Mouse (Mus musculus) forebrain, postnatal 0 days (tissue): ENCODE results near the gene Pdxk. TPM values are rescaled to one million over a fixed set of nuclear protein-coding genes. Genes with fewer than 3 reads are reported as not detected.
A peak's percentile ranks its signal among the peaks of the same experiment; 100 is the strongest.

Source experiments
- ATAC-seq: fragments of 200-750 bp; cut with Nextera tagmentation; 2 replicates; pipeline ENCODE4 v1.8.0; 2017; ENCODE audit warnings: mild to moderate bottlenecking, moderate library complexity
- DNase-seq: peaks from one replicate; pipeline ENCODE4 v3.0.0-alpha.2; 2015
- H3K27ac ChIP-seq: fragments of 300-500 bp; sonication (generic); 2 replicates; pipeline ENCODE4 v1.5.1; 2014; ENCODE audit warnings: low read depth, mild to moderate bottlenecking, antibody characterized with exemption, low read length, moderate library complexity, mixed read lengths
- H3K27me3 ChIP-seq: fragments of 300-500 bp; sonication (generic); 2 replicates; pipeline ENCODE4 v1.6.1; 2014; ENCODE audit warnings: mild to moderate bottlenecking, low read length, mixed read lengths; ENCODE audit not compliant: insufficient read depth
- H3K36me3 ChIP-seq: fragments of 300-500 bp; sonication (generic); 2 replicates; pipeline ENCODE4 v1.6.1; 2014; ENCODE audit warnings: mild to moderate bottlenecking, moderate library complexity; ENCODE audit not compliant: insufficient read depth
- H3K4me1 ChIP-seq: fragments of 300-500 bp; sonication (generic); 2 replicates; pipeline ENCODE4 v1.6.1; 2014; ENCODE audit warnings: antibody characterized with exemption; ENCODE audit not compliant: insufficient read depth
- H3K4me2 ChIP-seq: fragments of 300-500 bp; sonication (generic); 2 replicates; pipeline ENCODE4 v1.6.1; 2014; ENCODE audit warnings: low read depth, mild to moderate bottlenecking, moderate library complexity
- H3K4me3 ChIP-seq: fragments of 300-500 bp; sonication (generic); 2 replicates; pipeline ENCODE4 v1.5.1; 2014; ENCODE audit warnings: low read depth, low read length, mixed read lengths
- H3K9ac ChIP-seq: fragments of 300-500 bp; sonication (generic); 2 replicates; pipeline ENCODE4 v1.6.1; 2014; ENCODE audit warnings: mild to moderate bottlenecking
- H3K9me3 ChIP-seq: fragments of 300-500 bp; sonication (generic); 2 replicates; pipeline ENCODE4 v1.6.1; 2016; ENCODE audit warnings: low read length
- CTCF ChIP-seq: sonication (generic); IDR thresholded peaks from 2 replicates; pipeline ENCODE4 v1.5.1; 2016; ENCODE audit warnings: antibody characterized with exemption, control low read depth, low read depth
- WGBS: fragments of 180-500 bp; shearing (Covaris S2); extraction: QIAGEN DNeasy Blood & Tissue Kit; methylation state at CpG from one replicate; pipeline ENCODE4 v1.1.7; 2014; 5-methylcytosine and 5-hydroxymethylcytosine counted together
- polyA plus RNA-seq: library from polyadenylated mRNA; unstranded; fragments of >200 nt; fragmentation: Nextera tagmentation; extraction: Ambion mirVana; gene quantifications from 2 replicates; pipeline ENCODE4 v1.2.1, GENCODE M21; 2015
- total RNA-seq: library from RNA; depleted of rRNA; stranded (reverse); fragments of >200 nt; gene quantifications from 2 replicates; pipeline ENCODE4 v1.2.3, GENCODE M21; 2014

Pdxk gene
- total and polyA plus RNA-seq, 2 experiments from 2014 or later: 30.7 to 43.6 TPM

GRCm38 (mm10) chr10:78432853-78433252 lies 31.9 kb downstream of the Pdxk start:
- 57% methylated on average over 3 of the region's 3 CpGs for WGBS
- Histone ChIP-seq H3K36me3 (peaks cover 10% of the 10 kb centered on the region), H3K4me1 (no peaks in the 10 kb centered on the region), H3K27ac (no peak overlapping the region), H3K27me3 (no peaks in the 10 kb centered on the region), H3K9me3 (no peaks in the 10 kb centered on the region), H3K9ac (no peak overlapping the region), H3K4me2 (no peak overlapping the region), H3K4me3 (no peak overlapping the region)
- ATAC-seq: no peak
- no peak for TF ChIP-seq CTCF
- DNase-seq: no peak

- WGBS: 91% methylated on average over 2 of the region's 2 CpGs
- no peak overlapping the region for H3K27ac ChIP-seq
Observed at GRCm38 (mm10) chr10:78429776-78430175, 35.0 kb downstream of the Pdxk start.

GRCm38 (mm10) chr10:78429180-78429579 lies 35.6 kb downstream of the Pdxk start:
- WGBS: 88% methylated on average over 5 of the region's 5 CpGs
- no peak overlapping the region for H3K4me2 ChIP-seq
- peaks cover 15% of the 10 kb centered on the region for H3K36me3 ChIP-seq
- DNase-seq (no peak), ATAC-seq (no peak)
- H3K27ac ChIP-seq: no peak overlapping the region
- H3K9ac ChIP-seq: no peak overlapping the region
- H3K4me3 ChIP-seq: no peak overlapping the region
- H3K9me3 ChIP-seq: no peaks in the 10 kb centered on the region
- H3K4me1 ChIP-seq: peaks cover 8% of the 10 kb centered on the region; the same call in 1 of the 2 replicates
- no peak for TF ChIP-seq CTCF
- no peaks in the 10 kb centered on the region for H3K27me3 ChIP-seq

More at GRCm38 (mm10) chr10:78429776-78430175, 35.0 kb downstream of the Pdxk start:
- TF ChIP-seq CTCF: no peak
- H3K4me3 ChIP-seq: no peak overlapping the region
- H3K4me1 ChIP-seq: peaks cover 8% of the 10 kb centered on the region; the same call in 1 of the 2 replicates
- H3K4me2 ChIP-seq: no peak overlapping the region
- DNase-seq: no peak
- H3K36me3 ChIP-seq: peaks cover 15% of the 10 kb centered on the region
- H3K9me3 ChIP-seq: no peaks in the 10 kb centered on the region
- H3K9ac ChIP-seq: no peak overlapping the region
- no peaks in the 10 kb centered on the region for H3K27me3 ChIP-seq
- ATAC-seq: no peak

- no peak overlapping the region for H3K4me3 ChIP-seq
- no peak for TF ChIP-seq CTCF
- peaks cover 8% of the 10 kb centered on the region; the same call in 1 of the 2 replicates for H3K4me1 ChIP-seq
- no peak overlapping the region for H3K4me2 ChIP-seq
- H3K9ac ChIP-seq: no peak overlapping the region
- DNase-seq: no peak
- WGBS: 93% methylated on average over 11 of the region's 11 CpGs
- H3K27me3 ChIP-seq: no peaks in the 10 kb centered on the region
- ATAC-seq: no peak
- H3K9me3 ChIP-seq: no peaks in the 10 kb centered on the region
- H3K36me3 ChIP-seq: peaks cover 15% of the 10 kb centered on the region
- no peak overlapping the region for H3K27ac ChIP-seq
Observed at GRCm38 (mm10) chr10:78428070-78428469, 36.7 kb downstream of the Pdxk start.

GRCm38 (mm10) chr10:78426117-78426735 lies 38.5 kb downstream of the Pdxk start:
- H3K4me3 ChIP-seq: peak overlapping the region; percentile 81
- peaks cover 15% of the 10 kb centered on the region for H3K36me3 ChIP-seq
- H3K4me1 ChIP-seq: peaks cover 8% of the 10 kb centered on the region; the same call in 1 of the 2 replicates
- peak overlapping the region; percentile 76 for H3K27ac ChIP-seq
- DNase-seq (peak; percentile 45), ATAC-seq (peak; percentile 21; the same call in 1 of the 2 replicates)
- no peaks in the 10 kb centered on the region for H3K9me3 ChIP-seq
- peak overlapping the region; percentile 78 for H3K4me2 ChIP-seq
- 54% methylated on average over 6 of the region's 6 CpGs for WGBS
- H3K9ac ChIP-seq: peak overlapping the region; percentile 97
- H3K27me3 ChIP-seq: no peaks in the 10 kb centered on the region
- TF ChIP-seq CTCF: no peak

GRCm38 (mm10) chr10:78425181-78426041 lies 39.4 kb downstream of the Pdxk start, which contains the start of gene Cstb:
TSS of gene Cstb (plus strand) at chr10:78425669.
- Histone ChIP-seq H3K9me3 (no peaks in the 10 kb centered on the region), H3K4me1 (peaks cover 8% of the 10 kb centered on the region; the same call in 1 of the 2 replicates), H3K27ac (peak within 1 kb of the TSS; percentile 76), H3K4me2 (peak within 1 kb of the TSS; percentile 78), H3K9ac (peak within 1 kb of the TSS; percentile 97), H3K27me3 (no peaks in the 10 kb centered on the region), H3K4me3 (peak within 1 kb of the TSS; percentile 81), H3K36me3 (peaks cover 15% of the 10 kb centered on the region)
- 2% methylated on average over 40 of the region's 40 CpGs for WGBS
- TF ChIP-seq CTCF: no peak
- ATAC-seq (peak; percentile 96), DNase-seq (peak; percentile 88)
